Mouse (Mus musculus) CH12.LX (cell line): Measurements from ENCODE around the gene Mad1l1.

Experiments used
- CTCF ChIP-seq, 2 experiments: IDR thresholded peaks in 1 of 2; conservative IDR thresholded peaks in 1 of 2; 2 replicates each; pipeline ENCODE4 v1.5.1; 2011 to 2012; ENCODE audit warnings: low read depth in 2 of 2, low read length in 2 of 2, improper control_type of control experiment in 1 of 2, inconsistent platforms in 1 of 2, mild to moderate bottlenecking in 1 of 2, moderate library complexity in 1 of 2
- MXI1 ChIP-seq: IDR thresholded peaks from 2 replicates; pipeline ENCODE4 v1.6.1; 2011; ENCODE audit warnings: mild to moderate bottlenecking, low read depth, low read length, improper control_type of control experiment
- POLR2A ChIP-seq: IDR thresholded peaks from 2 replicates; pipeline ENCODE4 v1.6.1; 2011; ENCODE audit warnings: low read depth, mild to moderate bottlenecking, improper control_type of control experiment, low read length

- TF ChIP-seq CTCF (conservative IDR thresholded peaks at IDR 0.05 in 1 of 2, IDR thresholded peaks at IDR 0.05 in 1 of 2; ENCODE audit: low read depth in 2 of 2, low read length in 2 of 2), result no peak
- TF ChIP-seq POLR2A, result no peak
- TF ChIP-seq MXI1, result no peak
Measured at GRCm38 (mm10) chr5:140225881-140226280, 95.5 kb downstream of the Mad1l1 start.
